Mouse (Mus musculus): ENCODE measurements at regions not wholly inside any gene's neighbourhood (a gene's known extent, or its start where the extent isn't known, plus 50 kb on each side); places are given as distances from the start of the nearest gene placed in this dataset.

- H3K4me1 ChIP-seq (ENCODE audit: control insufficient read depth, insufficient read depth, low read length), result no peaks in the 10 kb centered on the region
- 73% methylated on average over 4 of the region's 4 CpGs for WGBS
- no peak for TF ChIP-seq CTCF (IDR thresholded peaks at IDR 0.05; ENCODE audit: control insufficient read depth, insufficient read depth, low read length)
- no peak for TF ChIP-seq POLR2A (IDR thresholded peaks at IDR 0.05; ENCODE audit: borderline replicate concordance, control insufficient read depth, low read depth, low read length)
- H3K4me3 ChIP-seq (replicated peaks; ENCODE audit: control insufficient read depth, low read depth, low read length), result no peak overlapping the region
- H3K27ac ChIP-seq (ENCODE audit: control insufficient read depth, insufficient read depth, low read depth, low read length, poor library complexity), result no peak overlapping the region
Measured at GRCm38 (mm10) chr3:83537231-83537630, 228.9 kb upstream of the Sfrp2 start.

- Histone ChIP-seq H3K27ac (ENCODE audit: control insufficient read depth, insufficient read depth, low read depth, low read length, poor library complexity) (no peak overlapping the region), H3K4me1 (ENCODE audit: control insufficient read depth, insufficient read depth, low read length) (no peaks in the 10 kb centered on the region), H3K4me3 (replicated peaks; ENCODE audit: control insufficient read depth, low read depth, low read length) (no peak overlapping the region)
- no peak for TF ChIP-seq POLR2A (IDR thresholded peaks at IDR 0.05; ENCODE audit: borderline replicate concordance, control insufficient read depth, low read depth, low read length)
- WGBS, result 84% methylated on average over 7 of the region's 7 CpGs
Measured at GRCm38 (mm10) chr3:83537711-83538110, 228.4 kb upstream of the Sfrp2 start.

GRCm38 (mm10) chr3:83538898-83539297 is 227.2 kb upstream of the Sfrp2 start:
- Histone ChIP-seq H3K27ac (ENCODE audit: control insufficient read depth, insufficient read depth, low read depth, low read length, poor library complexity) (no peak overlapping the region), H3K4me1 (ENCODE audit: control insufficient read depth, insufficient read depth, low read length) (no peaks in the 10 kb centered on the region), H3K4me3 (replicated peaks; ENCODE audit: control insufficient read depth, low read depth, low read length) (no peak overlapping the region)
- 56% methylated on average over 2 of the region's 2 CpGs for WGBS
- no peak for TF ChIP-seq POLR2A (IDR thresholded peaks at IDR 0.05; ENCODE audit: borderline replicate concordance, control insufficient read depth, low read depth, low read length)

- TF ChIP-seq CTCF (IDR thresholded peaks at IDR 0.05; ENCODE audit: control insufficient read depth, insufficient read depth, low read length) (no peak), POLR2A (IDR thresholded peaks at IDR 0.05; ENCODE audit: borderline replicate concordance, control insufficient read depth, low read depth, low read length) (no peak)
- H3K4me3 ChIP-seq (replicated peaks; ENCODE audit: control insufficient read depth, low read depth, low read length), result no peak overlapping the region
Measured at GRCm38 (mm10) chr3:83540997-83541932, 224.9 kb upstream of the Sfrp2 start.

GRCm38 (mm10) chr3:83552516-83553139 is 213.5 kb upstream of the Sfrp2 start:
- no peak for TF ChIP-seq POLR2A (IDR thresholded peaks at IDR 0.05; ENCODE audit: borderline replicate concordance, control insufficient read depth, low read depth, low read length)
- TF ChIP-seq CTCF (IDR thresholded peaks at IDR 0.05; ENCODE audit: control insufficient read depth, insufficient read depth, low read length), result no peak
- Histone ChIP-seq H3K27ac (ENCODE audit: control insufficient read depth, insufficient read depth, low read depth, low read length, poor library complexity) (no peak overlapping the region), H3K4me1 (ENCODE audit: control insufficient read depth, insufficient read depth, low read length) (no peaks in the 10 kb centered on the region), H3K4me3 (replicated peaks; ENCODE audit: control insufficient read depth, low read depth, low read length) (no peak overlapping the region)
- 82% methylated on average over 9 of the region's 9 CpGs for WGBS

More at GRCm38 (mm10) chr3:83540997-83541932, 224.9 kb upstream of the Sfrp2 start:
- 82% methylated on average over 11 of the region's 11 CpGs for WGBS
- Histone ChIP-seq H3K27ac (ENCODE audit: control insufficient read depth, insufficient read depth, low read depth, low read length, poor library complexity) (no peak overlapping the region), H3K4me1 (ENCODE audit: control insufficient read depth, insufficient read depth, low read length) (no peaks in the 10 kb centered on the region)

- no peak overlapping the region for H3K4me3 ChIP-seq (replicated peaks; ENCODE audit: control insufficient read depth, low read depth, low read length)
- TF ChIP-seq POLR2A (IDR thresholded peaks at IDR 0.05; ENCODE audit: borderline replicate concordance, control insufficient read depth, low read depth, low read length) (no peak), CTCF (IDR thresholded peaks at IDR 0.05; ENCODE audit: control insufficient read depth, insufficient read depth, low read length) (no peak)
- H3K27ac ChIP-seq (ENCODE audit: control insufficient read depth, insufficient read depth, low read depth, low read length, poor library complexity), result no peak overlapping the region
- 85% methylated on average over 11 of the region's 11 CpGs for WGBS
- H3K4me1 ChIP-seq (ENCODE audit: control insufficient read depth, insufficient read depth, low read length), result no peaks in the 10 kb centered on the region
Measured at GRCm38 (mm10) chr3:83553858-83554257, 212.3 kb upstream of the Sfrp2 start.

GRCm38 (mm10) chr3:83556788-83557515 is 209.2 kb upstream of the Sfrp2 start:
- Histone ChIP-seq H3K4me3 (replicated peaks; ENCODE audit: control insufficient read depth, low read depth, low read length) (no peak overlapping the region), H3K27ac (ENCODE audit: control insufficient read depth, insufficient read depth, low read depth, low read length, poor library complexity) (no peak overlapping the region), H3K4me1 (ENCODE audit: control insufficient read depth, insufficient read depth, low read length) (no peaks in the 10 kb centered on the region)
- TF ChIP-seq POLR2A (IDR thresholded peaks at IDR 0.05; ENCODE audit: borderline replicate concordance, control insufficient read depth, low read depth, low read length), result no peak
- no peak for TF ChIP-seq CTCF (IDR thresholded peaks at IDR 0.05; ENCODE audit: control insufficient read depth, insufficient read depth, low read length)
- WGBS, result 77% methylated on average over 10 of the region's 10 CpGs

- 58% methylated on average over 3 of the region's 3 CpGs for WGBS
- no peak overlapping the region for H3K27ac ChIP-seq (ENCODE audit: control insufficient read depth, insufficient read depth, low read depth, low read length, poor library complexity)
- TF ChIP-seq POLR2A (IDR thresholded peaks at IDR 0.05; ENCODE audit: borderline replicate concordance, control insufficient read depth, low read depth, low read length) (no peak), CTCF (IDR thresholded peaks at IDR 0.05; ENCODE audit: control insufficient read depth, insufficient read depth, low read length) (no peak)
- no peak overlapping the region for H3K4me3 ChIP-seq (replicated peaks; ENCODE audit: control insufficient read depth, low read depth, low read length)
- H3K4me1 ChIP-seq (ENCODE audit: control insufficient read depth, insufficient read depth, low read length), result no peaks in the 10 kb centered on the region
Measured at GRCm38 (mm10) chr3:83562026-83562425, 204.1 kb upstream of the Sfrp2 start.
